ENCODE assay signal across 26 mouse cellular contexts in genomic region chr15:98859319-98860043, GRCm38 (mm10). TPM values are rescaled to one million over a fixed set of nuclear protein-coding genes. Genes with fewer than 3 reads are reported as not detected.
DNase-seq lines count a peak whose midpoint lies in the region; ATAC-seq and TF ChIP-seq lines count a peak whose summit lies in the region.
"Had no signal": no experiment of that assay in that cellular context is flagged by ENCODE, and none has a peak within 500 bp of the region (broad histone marks: within the 10 kb centered on the region; RNA-seq: fewer than 3 reads in every experiment).

No protein-coding gene starts in this region.

- H3K4me2 ChIP-seq in heart, embryonic 11.5 days: no peak overlapping the region
- H3K4me2 ChIP-seq in liver, embryonic 16.5 days (ENCODE audit: low read depth, low read length): no peak overlapping the region
- H3K4me2 ChIP-seq: forebrain, embryonic 13.5 days; hindbrain, embryonic 12.5 days; hindbrain, embryonic 15.5 days had no signal

- H3K27ac ChIP-seq in heart, embryonic 11.5 days (ENCODE audit: low read depth, low read length): no peak overlapping the region
- H3K27ac ChIP-seq in liver, embryonic 16.5 days (ENCODE audit: low read length): peak overlapping the region; percentile 47
- H3K27ac ChIP-seq: forebrain, embryonic 10.5 days; forebrain, embryonic 13.5 days; heart, adult 2 months; heart, embryonic 10.5 days; hindbrain, embryonic 12.5 days; hindbrain, embryonic 15.5 days had no signal

- H3K9me3 ChIP-seq in heart, embryonic 11.5 days (replicated peaks; ENCODE audit: control insufficient read depth, low read length): no peaks in the 10 kb centered on the region
- no peaks in the 10 kb centered on the region for H3K9me3 ChIP-seq in liver, embryonic 16.5 days (replicated peaks; ENCODE audit: control insufficient read depth, low read length)
- H3K9me3 ChIP-seq: forebrain, embryonic 10.5 days; forebrain, embryonic 13.5 days; G1E; heart, embryonic 10.5 days; hindbrain, embryonic 12.5 days; hindbrain, embryonic 15.5 days had no signal

- H3K4me1 ChIP-seq in heart, embryonic 11.5 days (ENCODE audit: control insufficient read depth, insufficient read depth, low read length): no peaks in the 10 kb centered on the region
- no peaks in the 10 kb centered on the region for H3K4me1 ChIP-seq in lung, adult 2 months (ENCODE audit: control insufficient read depth, insufficient read depth, low read length)
- H3K4me1 ChIP-seq in liver, embryonic 16.5 days (ENCODE audit: control insufficient read depth, low read depth, low read length): no peaks in the 10 kb centered on the region
- H3K4me1 ChIP-seq: forebrain, embryonic 10.5 days; forebrain, embryonic 13.5 days; heart, embryonic 10.5 days; hindbrain, embryonic 12.5 days; hindbrain, embryonic 15.5 days had no signal

- no peak for ATAC-seq in heart, embryonic 11.5 days (replicated peaks; ENCODE audit: insufficient number of reproducible peaks, low FRiP score, low TSS enrichment)
- peak; percentile 83 for ATAC-seq in liver, embryonic 16.5 days (ENCODE audit: low read depth)
- ATAC-seq: forebrain, embryonic 13.5 days; forebrain, embryonic 16.5 days; Patski had no signal

- H3K36me3 ChIP-seq in heart, embryonic 11.5 days (ENCODE audit: control insufficient read depth, insufficient read depth, low read length): peaks cover 79% of the 10 kb centered on the region
- peaks cover 93% of the 10 kb centered on the region for H3K36me3 ChIP-seq in liver, embryonic 16.5 days (ENCODE audit: control insufficient read depth, insufficient read depth)

- DNase-seq in heart, adult 11 months: peak; percentile 89
- DNase-seq in lung, postnatal 10 days: peak; percentile 3
- no peak for DNase-seq in lung, adult 2 months
- DNase-seq in testis, postnatal 14 days (ENCODE audit: low spot score): peak; percentile 73
- DNase-seq in adrenal gland, adult 18-20 months (ENCODE audit: low spot score in 2 of 2): no peak
- DNase-seq: adrenal gland, adult 8-10 months; adrenal gland, postnatal 36 days; B cell, adult 2 months; cerebellum, adult 18-20 months; cerebellum, adult 9-10 months; cerebellum, postnatal 14 days; gastrocnemius, postnatal 10 days; heart, adult 2 months had no signal

- TF ChIP-seq POLR2A in lung, adult 2 months (IDR thresholded peaks at IDR 0.05; ENCODE audit: borderline replicate concordance, extremely low read depth, low read depth, low read length): no peak

- WGBS in heart, embryonic 11.5 days (ENCODE audit: insufficient replicate concordance): 84% methylated on average over 9 of the region's 9 CpGs
- 78% methylated on average over 9 of the region's 9 CpGs for WGBS in lung, adult 2 months
- WGBS in liver, embryonic 16.5 days (ENCODE audit: insufficient replicate concordance): 80% methylated on average over 9 of the region's 9 CpGs

- TF ChIP-seq CTCF in lung, adult 2 months (IDR thresholded peaks at IDR 0.05; ENCODE audit: insufficient read depth, low read length): no peak

- H3K27me3 ChIP-seq in heart, embryonic 11.5 days (ENCODE audit: control insufficient read depth, insufficient read depth, low read length): no peaks in the 10 kb centered on the region
- no peaks in the 10 kb centered on the region for H3K27me3 ChIP-seq in liver, embryonic 16.5 days (ENCODE audit: control insufficient read depth, insufficient read depth, low read depth, low read length)
- H3K27me3 ChIP-seq: CH12.LX; forebrain, embryonic 13.5 days; hindbrain, embryonic 12.5 days; hindbrain, embryonic 15.5 days; Patski had no signal

- no peak overlapping the region for H3K9ac ChIP-seq in heart, embryonic 11.5 days (ENCODE audit: low read depth, low read length)
- no peak overlapping the region for H3K9ac ChIP-seq in liver, embryonic 16.5 days (ENCODE audit: low read depth, low read length)
- H3K9ac ChIP-seq: forebrain, embryonic 13.5 days; hindbrain, embryonic 12.5 days; hindbrain, embryonic 15.5 days had no signal

- no peak overlapping the region for H3K4me3 ChIP-seq in heart, embryonic 11.5 days (ENCODE audit: low read depth, low read length)
- H3K4me3 ChIP-seq in lung, adult 2 months (replicated peaks; ENCODE audit: extremely low read depth, low read depth, low read length): no peak overlapping the region
- H3K4me3 ChIP-seq in liver, embryonic 16.5 days (ENCODE audit: low read depth, low read length): no peak overlapping the region
- H3K4me3 ChIP-seq: forebrain, embryonic 10.5 days; forebrain, embryonic 13.5 days; heart, adult 2 months; heart, embryonic 10.5 days; hindbrain, embryonic 12.5 days; hindbrain, embryonic 15.5 days had no signal

RNA-seq across cellular contexts. Expression of gene Kmt2d, which starts 11.5 kb away (rescaled TPM):
- polyA plus RNA-seq in heart, embryonic 11.5 days (2014; fragmentation: Nextera tagmentation; extraction: Ambion mirVana): 12.7 and 16.1 TPM in 2 replicates
- polyA plus RNA-seq in lung, adult 2 months (2012; rRNA removed): 24.7 and 36.0 TPM in 2 replicates
- 3.9 and 4.0 TPM in 2 replicates for polyA plus RNA-seq in liver, embryonic 16.5 days (2015; fragmentation: Nextera tagmentation; extraction: Ambion mirVana)
- 10 to 100 TPM; 54.6 to 59.5 TPM for total RNA-seq in adrenal gland, adult 18-20 months (2021)

RNA-seq across cellular contexts. Expression of gene Prkag1, which starts 28.2 kb away (rescaled TPM):
- 72.1 and 74.7 TPM in 2 replicates for polyA plus RNA-seq in heart, embryonic 11.5 days (2014; fragmentation: Nextera tagmentation; extraction: Ambion mirVana)
- polyA plus RNA-seq in lung, adult 2 months (2012; rRNA removed): 51.0 and 62.8 TPM in 2 replicates
- polyA plus RNA-seq in liver, embryonic 16.5 days (2015; fragmentation: Nextera tagmentation; extraction: Ambion mirVana): 86.8 and 90.6 TPM in 2 replicates
- total RNA-seq in adrenal gland, adult 18-20 months (2021): 10 to 100 TPM; 64.0 to 71.5 TPM

RNA-seq across cellular contexts. Expression of gene Rhebl1, which starts 34.9 kb away (rescaled TPM):
- polyA plus RNA-seq in heart, embryonic 11.5 days (2014; fragmentation: Nextera tagmentation; extraction: Ambion mirVana): 6.5 and 8.8 TPM in 2 replicates
- polyA plus RNA-seq in lung, adult 2 months (2012; rRNA removed): 5.4 and 5.6 TPM in 2 replicates
- 2.9 and 3.4 TPM in 2 replicates for polyA plus RNA-seq in liver, embryonic 16.5 days (2015; fragmentation: Nextera tagmentation; extraction: Ambion mirVana)
- total RNA-seq in adrenal gland, adult 18-20 months (2021): 1 to 10 TPM; 1.2 to 2.5 TPM

RNA-seq across cellular contexts. Expression of gene Dhh, which starts 38.9 kb away (rescaled TPM):
- 2.5 and 5.0 TPM in 2 replicates for polyA plus RNA-seq in heart, embryonic 11.5 days (2014; fragmentation: Nextera tagmentation; extraction: Ambion mirVana)
- polyA plus RNA-seq in lung, adult 2 months (2012; rRNA removed): 2.5 and 2.8 TPM in 2 replicates
- 0.11 TPM in 2 replicates for polyA plus RNA-seq in liver, embryonic 16.5 days (2015; fragmentation: Nextera tagmentation; extraction: Ambion mirVana)
- 1 to 10 TPM in 1 of 2 experiments, under 1 TPM in 1; 0.86 to 2.1 TPM for total RNA-seq in adrenal gland, adult 18-20 months (2021)
- total RNA-seq: CH12.LX; hematopoietic stem cell, adult 5-6 weeks had no signal
- polyA plus RNA-seq: G1E, Patski had no signal

RNA-seq across cellular contexts. Expression of gene Ddn, which starts 50.2 kb away (rescaled TPM):
- 0.11 and 0.25 TPM in 2 replicates for polyA plus RNA-seq in heart, embryonic 11.5 days (2014; fragmentation: Nextera tagmentation; extraction: Ambion mirVana)
- 0.21 and 0.31 TPM in 2 replicates for polyA plus RNA-seq in lung, adult 2 months (2012; rRNA removed)
- not detected in 2 replicates for polyA plus RNA-seq in liver, embryonic 16.5 days (2015; fragmentation: Nextera tagmentation; extraction: Ambion mirVana)
- not detected for total RNA-seq in adrenal gland, adult 18-20 months (2021)
- polyA plus RNA-seq: embryonic facial prominence, embryonic 14.5 days; heart, embryonic 10.5 days; Patski had no signal

Comparison
In these comparisons a context has a peak if more than half of its experiments do, and no peak if none do; other contexts are left out.
1. DNase-seq: peak in heart, adult 11 months (single experiment), lung, postnatal 10 days (single experiment) and testis, postnatal 14 days (single experiment); none in lung, adult 2 months (single experiment) and adrenal gland, adult 18-20 months (0 of 2).